Comparison of ENCODE assay signal across 8 mouse cellular contexts in the genomic region with DNA sequence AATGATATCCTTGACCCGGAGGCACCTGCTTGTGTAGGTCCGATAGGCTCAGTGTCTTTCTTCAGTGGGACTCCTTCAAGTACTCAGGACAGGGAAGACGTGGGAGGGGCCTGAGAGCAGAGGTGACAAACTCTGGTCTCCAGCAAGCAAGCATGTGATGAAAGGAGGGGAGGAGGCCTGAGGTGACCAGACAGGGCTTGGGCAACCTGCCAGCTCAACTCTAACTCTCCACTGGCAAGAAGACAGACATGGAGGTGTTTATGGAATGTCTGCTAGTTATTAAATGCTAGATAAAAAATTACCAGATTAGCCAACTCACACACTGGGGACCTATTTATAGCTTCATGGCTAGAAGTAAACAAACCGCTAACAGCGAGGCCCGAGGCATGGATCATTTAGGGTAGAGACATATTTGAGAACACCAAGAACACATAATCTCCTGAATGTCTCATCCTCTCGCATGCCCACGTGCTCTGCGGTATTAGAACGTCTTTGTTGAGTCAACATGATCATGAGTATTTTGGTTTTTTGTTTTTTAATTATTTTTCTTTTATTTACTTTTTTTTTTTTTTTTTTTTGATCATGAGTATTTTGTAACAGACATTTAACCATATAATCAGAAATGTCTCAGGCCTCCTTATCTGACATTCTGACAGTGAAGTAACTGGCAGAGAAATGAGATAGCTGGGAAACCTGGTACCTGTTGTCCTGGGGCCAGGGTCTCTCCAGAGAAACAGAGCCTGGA. TPM values are rescaled to one million over a fixed set of nuclear protein-coding genes. Genes with fewer than 3 reads are reported as not detected.
DNase-seq lines count a peak whose midpoint lies in the region; ATAC-seq and TF ChIP-seq lines count a peak whose summit lies in the region.

No protein-coding gene starts in this region.

- TF ChIP-seq CTCF in intestine, postnatal 0 days (IDR thresholded peaks at IDR 0.05; ENCODE audit: low read depth), result no peak

- H3K4me1 ChIP-seq in intestine, postnatal 0 days (replicated peaks; ENCODE audit: control insufficient read depth, insufficient read depth, low read length), result 0 out of 2 replicates have a peak, but pooled peaks cover 20% of the 10 kb centered on the region
- peaks cover 6% of the 10 kb centered on the region; the same call in 1 of the 2 replicates for H3K4me1 ChIP-seq in forebrain, embryonic 14.5 days (ENCODE audit: control insufficient read depth, insufficient read depth, low read length)

- no peaks in the 10 kb centered on the region for H3K27me3 ChIP-seq in intestine, postnatal 0 days (replicated peaks; ENCODE audit: control insufficient read depth, insufficient read depth, low read length)
- no peaks in the 10 kb centered on the region for H3K27me3 ChIP-seq in forebrain, embryonic 14.5 days (replicated peaks; ENCODE audit: control insufficient read depth, insufficient read depth, low read length)

- peak; percentile 56 for DNase-seq in adrenal gland, postnatal 14 days
- no peak for DNase-seq in adrenal gland, adult (ENCODE audit: inconsistent age in 2 of 2, low spot score in 1 of 2)
- DNase-seq in gastrocnemius, postnatal 25 days, result peak; percentile 36
- peak; percentile 64 for DNase-seq in lung, postnatal 10 days
- no peak for DNase-seq in embryo, embryonic 10.5 days (ENCODE audit: low spot score)
- no peak for DNase-seq in forebrain, embryonic 14.5 days (ENCODE audit: low spot score)
- DNase-seq in adrenal gland, adult 18-20 months (ENCODE audit: low spot score in 2 of 2), result no peak

- peak; percentile 71 for ATAC-seq in intestine, postnatal 0 days
- no peak for ATAC-seq in forebrain, embryonic 14.5 days

- H3K9me3 ChIP-seq in intestine, postnatal 0 days (ENCODE audit: control insufficient read depth), result no peaks in the 10 kb centered on the region
- H3K9me3 ChIP-seq in forebrain, embryonic 14.5 days (replicated peaks; ENCODE audit: control insufficient read depth, low read length), result no peaks in the 10 kb centered on the region

- 41% methylated on average over 10 of the region's 10 CpGs for WGBS in intestine, postnatal 0 days
- WGBS in forebrain, embryonic 14.5 days, result 92% methylated on average over 10 of the region's 10 CpGs

- H3K4me2 ChIP-seq in intestine, postnatal 0 days (replicated peaks; ENCODE audit: low read depth), result peak overlapping the region; percentile 2; the same call in 1 of the 2 replicates
- H3K4me2 ChIP-seq in forebrain, embryonic 14.5 days (ENCODE audit: low read length), result no peak overlapping the region

- no peak overlapping the region for H3K4me3 ChIP-seq in intestine, postnatal 0 days (ENCODE audit: low read depth, low read length)
- H3K4me3 ChIP-seq in forebrain, embryonic 14.5 days (ENCODE audit: low read depth, low read length), result no peak overlapping the region

- H3K36me3 ChIP-seq in intestine, postnatal 0 days (ENCODE audit: control insufficient read depth, insufficient read depth), result no peaks in the 10 kb centered on the region
- no peaks in the 10 kb centered on the region for H3K36me3 ChIP-seq in forebrain, embryonic 14.5 days (ENCODE audit: control insufficient read depth, insufficient read depth, low read length)

- peak overlapping the region; percentile 61 for H3K27ac ChIP-seq in intestine, postnatal 0 days (ENCODE audit: low read depth, low read length)
- H3K27ac ChIP-seq in forebrain, embryonic 14.5 days (ENCODE audit: low read depth, low read length), result no peak overlapping the region

- no peak overlapping the region for H3K9ac ChIP-seq in intestine, postnatal 0 days (ENCODE audit: low read depth, low read length)
- H3K9ac ChIP-seq in forebrain, embryonic 14.5 days (ENCODE audit: low read length), result no peak overlapping the region

RNA-seq across cellular contexts. Expression of a gene that starts 53.0 kb away (rescaled TPM):
- total RNA-seq in adrenal gland, postnatal 14 days (2021), result 52.1 and 53.6 TPM in 2 replicates
- total RNA-seq in gastrocnemius, postnatal 25 days (2021), result 10 to 100 TPM; 22.5 to 23.8 TPM
- 10.2 and 12.0 TPM in 2 replicates for polyA plus RNA-seq in intestine, postnatal 0 days (2015; fragmentation: Nextera tagmentation; extraction: Ambion mirVana)
- 9.4 and 12.1 TPM in 2 replicates for polyA plus RNA-seq in forebrain, embryonic 14.5 days (2014; fragmentation: Nextera tagmentation; extraction: Ambion mirVana)
- total RNA-seq in adrenal gland, adult 18-20 months (2021), result 10 to 100 TPM; 30.2 to 34.3 TPM

RNA-seq across cellular contexts. Expression of a gene that starts 58.4 kb away (rescaled TPM):
- total RNA-seq in adrenal gland, postnatal 14 days (2021), result 0.23 TPM in 1 of 2 replicates, not detected in the other
- total RNA-seq in gastrocnemius, postnatal 25 days (2021), result not detected
- 0.17 TPM in 1 of 2 replicates, not detected in the other for polyA plus RNA-seq in intestine, postnatal 0 days (2015; fragmentation: Nextera tagmentation; extraction: Ambion mirVana)
- polyA plus RNA-seq in forebrain, embryonic 14.5 days (2014; fragmentation: Nextera tagmentation; extraction: Ambion mirVana), result not detected in 2 replicates
- total RNA-seq in adrenal gland, adult 18-20 months (2021), result not detected

Comparison
In these comparisons a context has a peak if more than half of its experiments do, and no peak if none do; other contexts are left out.
1. DNase-seq: peak in adrenal gland, postnatal 14 days (single experiment), gastrocnemius, postnatal 25 days (single experiment) and lung, postnatal 10 days (single experiment); none in adrenal gland, adult (0 of 2), embryo, embryonic 10.5 days (single experiment), forebrain, embryonic 14.5 days (single experiment) and adrenal gland, adult 18-20 months (0 of 2).